Mouse (Mus musculus): ENCODE data around the gene Tsen15. TPM values are rescaled to one million over a fixed set of nuclear protein-coding genes. Genes with fewer than 3 reads are reported as not detected.
A peak's percentile ranks its signal among the peaks of the same experiment; 100 is the strongest.

Tsen15 gene
- polyA plus RNA-seq (2012): 3.1 and 3.9 TPM in 2 replicates

DNA sequence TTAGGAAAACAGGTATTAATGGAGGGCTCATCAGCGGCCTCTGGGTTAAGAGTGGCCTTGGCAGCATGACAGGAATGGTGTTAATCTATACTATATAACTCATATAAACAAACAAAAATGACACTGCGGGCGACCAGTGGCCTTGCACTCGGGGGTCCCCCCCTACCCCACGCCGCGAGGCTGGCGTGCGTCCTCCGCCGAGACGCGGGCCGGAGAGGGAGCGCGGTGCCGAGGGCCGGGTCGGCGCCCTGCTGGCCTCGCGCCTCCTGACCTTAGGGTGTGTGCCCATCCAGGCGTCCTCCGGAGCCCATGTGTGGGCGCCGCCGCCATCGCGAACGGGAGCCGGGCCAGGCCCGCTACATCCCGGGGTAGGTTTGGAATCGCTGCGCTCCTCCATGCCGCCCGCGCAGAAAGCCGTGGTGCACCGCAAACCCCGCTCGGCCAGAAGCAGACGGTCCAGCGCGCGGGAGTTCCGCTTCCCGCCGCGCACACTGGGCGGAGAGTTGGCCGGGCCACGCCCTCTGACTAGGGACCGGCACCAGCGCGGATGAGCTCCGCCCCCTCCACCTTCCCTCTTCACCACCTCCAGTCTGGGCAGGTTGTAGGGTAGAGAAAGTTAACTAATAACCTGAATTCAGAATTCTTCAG is at the start of gene Tsen15:
Gene Tsen15, minus strand, starts transcription at position 501 of the 648 bp plus-strand sequence.
- H3K9me3 ChIP-seq (ENCODE audit: control insufficient read depth, low read length): no peaks in the 10 kb centered on the region
- H3K27me3 ChIP-seq (ENCODE audit: control insufficient read depth): peaks cover 3% of the 10 kb centered on the region; the same call in 1 of the 2 replicates
- TF ChIP-seq GATA1 (IDR thresholded peaks at IDR 0.05; ENCODE audit: low read length) (no peak), TAL1 (IDR thresholded peaks at IDR 0.05; ENCODE audit: low read length) (no peak)
- H3K4me1 ChIP-seq (ENCODE audit: control insufficient read depth): peaks cover 19% of the 10 kb centered on the region
- H3K4me3 ChIP-seq (replicated peaks): peak within 1 kb of the TSS; percentile 86
- H3K36me3 ChIP-seq (ENCODE audit: control insufficient read depth): peaks cover 25% of the 10 kb centered on the region

DNA sequence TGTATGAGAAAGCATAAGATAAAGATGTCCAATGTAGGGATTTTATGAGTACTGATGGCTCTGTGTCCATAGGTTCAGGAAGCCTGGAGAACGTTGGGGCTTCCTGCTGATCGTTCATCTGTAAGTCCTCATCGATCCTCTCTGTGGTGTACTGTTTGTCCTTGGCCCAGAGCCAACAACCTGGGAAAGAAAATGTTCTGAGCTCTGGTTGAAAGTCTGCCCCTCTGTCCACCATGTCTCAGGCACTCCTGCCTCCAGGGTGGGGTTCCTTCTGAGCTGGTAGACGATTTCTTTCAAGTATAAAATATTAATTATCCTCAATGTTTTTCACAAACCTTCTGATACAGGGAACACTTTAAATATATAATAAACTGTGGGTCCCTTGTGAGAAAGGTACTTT is 47.7 kb upstream of the Tsen15 start:
- no peak overlapping the region for H3K4me3 ChIP-seq (replicated peaks)

DNA sequence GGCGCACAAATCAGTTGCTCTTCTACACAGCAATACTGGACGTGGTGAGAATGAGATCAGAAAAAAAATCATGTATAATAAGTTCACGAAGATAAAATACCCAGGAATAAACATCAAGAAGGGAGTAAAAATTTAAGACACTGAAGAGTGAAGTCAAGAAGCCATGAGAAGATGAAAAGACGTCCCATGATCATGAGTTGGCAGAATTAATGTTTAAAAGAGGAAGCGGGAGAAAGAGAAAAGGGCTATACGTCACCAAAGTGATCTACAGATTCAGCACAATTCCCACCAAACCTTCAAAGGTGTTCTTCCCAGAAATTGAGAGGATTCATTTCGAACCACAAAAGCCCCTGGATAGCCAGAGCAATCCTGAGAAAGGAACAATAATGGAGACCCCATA is 43.3 kb upstream of the Tsen15 start:
- Histone ChIP-seq H3K36me3 (ENCODE audit: control insufficient read depth) (no peaks in the 10 kb centered on the region), H3K4me1 (ENCODE audit: control insufficient read depth) (no peaks in the 10 kb centered on the region), H3K9me3 (ENCODE audit: control insufficient read depth, low read length) (no peaks in the 10 kb centered on the region), H3K4me3 (replicated peaks) (no peak overlapping the region), H3K27me3 (ENCODE audit: control insufficient read depth) (no peaks in the 10 kb centered on the region)
- TF ChIP-seq TAL1 (IDR thresholded peaks at IDR 0.05; ENCODE audit: low read length): no peak
- TF ChIP-seq GATA1 (IDR thresholded peaks at IDR 0.05; ENCODE audit: low read length): no peak

More for the DNA sequence above, 47.7 kb upstream of the Tsen15 start:
- Histone ChIP-seq H3K9me3 (ENCODE audit: control insufficient read depth, low read length) (no peaks in the 10 kb centered on the region), H3K27me3 (ENCODE audit: control insufficient read depth) (no peaks in the 10 kb centered on the region), H3K4me1 (ENCODE audit: control insufficient read depth) (no peaks in the 10 kb centered on the region), H3K36me3 (ENCODE audit: control insufficient read depth) (no peaks in the 10 kb centered on the region)
- TF ChIP-seq TAL1 (IDR thresholded peaks at IDR 0.05; ENCODE audit: low read length) (no peak), GATA1 (IDR thresholded peaks at IDR 0.05; ENCODE audit: low read length) (no peak)

DNA sequence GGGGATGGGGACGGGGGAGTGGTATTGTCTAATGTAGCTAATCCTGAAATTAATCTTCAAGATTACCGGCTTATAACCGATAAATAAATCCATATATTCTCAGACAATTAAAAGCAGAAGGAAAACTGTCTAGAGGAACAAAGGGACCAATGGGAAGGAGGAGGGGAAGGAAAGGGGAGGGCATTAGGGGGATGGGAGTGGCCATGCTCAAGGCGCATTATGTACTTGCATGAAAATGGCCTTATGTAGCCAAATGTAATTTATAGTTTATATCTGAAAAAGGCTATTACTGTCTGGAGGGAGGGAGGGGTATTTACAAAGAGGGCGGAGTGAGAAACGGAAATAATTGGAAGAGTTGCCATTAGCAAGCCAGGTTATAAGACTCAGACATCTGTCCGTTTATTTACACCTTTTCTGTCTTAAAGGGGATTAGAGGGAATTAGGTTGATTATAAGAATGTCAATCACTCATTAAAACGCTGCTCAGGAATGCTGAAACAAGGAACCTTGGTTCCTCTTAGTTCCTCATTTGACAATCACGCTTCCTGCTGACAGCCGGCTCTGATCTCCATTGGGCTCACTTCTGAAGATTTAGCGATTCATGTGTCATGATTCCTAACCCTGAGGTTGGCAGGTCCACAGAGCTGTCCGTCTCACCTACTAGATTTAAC is 41.6 kb upstream of the Tsen15 start:
- H3K27me3 ChIP-seq (ENCODE audit: control insufficient read depth): no peaks in the 10 kb centered on the region
- TF ChIP-seq TAL1 (IDR thresholded peaks at IDR 0.05; ENCODE audit: low read length): no peak
- TF ChIP-seq GATA1 (IDR thresholded peaks at IDR 0.05; ENCODE audit: low read length): no peak
- no peaks in the 10 kb centered on the region for H3K9me3 ChIP-seq (ENCODE audit: control insufficient read depth, low read length)
- H3K4me1 ChIP-seq (ENCODE audit: control insufficient read depth): no peaks in the 10 kb centered on the region
- H3K4me3 ChIP-seq (replicated peaks): no peak overlapping the region
- H3K36me3 ChIP-seq (ENCODE audit: control insufficient read depth): no peaks in the 10 kb centered on the region

DNA sequence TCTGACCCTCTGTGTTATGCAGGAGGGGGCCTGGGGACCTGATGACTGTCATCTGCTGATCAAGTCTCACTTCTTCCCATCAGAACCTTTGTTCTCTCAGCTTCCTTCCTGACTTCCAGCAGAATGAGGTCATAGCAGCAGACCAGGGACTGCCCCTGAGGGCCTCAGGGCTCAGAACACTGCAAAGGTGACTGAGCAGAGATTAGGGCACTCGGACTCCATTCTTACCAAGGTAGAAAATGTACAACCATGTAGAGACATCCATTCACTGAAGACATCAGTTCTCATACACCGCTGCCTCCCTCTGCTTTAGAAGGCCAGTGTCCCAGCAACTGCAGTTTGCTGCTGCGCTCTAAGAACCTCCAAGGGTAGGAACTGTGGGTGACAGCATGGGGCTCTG is 36.6 kb upstream of the Tsen15 start:
- H3K36me3 ChIP-seq (ENCODE audit: control insufficient read depth): no peaks in the 10 kb centered on the region
- TF ChIP-seq TAL1 (IDR thresholded peaks at IDR 0.05; ENCODE audit: low read length) (no peak), GATA1 (IDR thresholded peaks at IDR 0.05; ENCODE audit: low read length) (no peak)
- H3K4me3 ChIP-seq (replicated peaks): no peak overlapping the region
- no peaks in the 10 kb centered on the region for H3K4me1 ChIP-seq (ENCODE audit: control insufficient read depth)
- no peaks in the 10 kb centered on the region for H3K27me3 ChIP-seq (ENCODE audit: control insufficient read depth)
- no peaks in the 10 kb centered on the region for H3K9me3 ChIP-seq (ENCODE audit: control insufficient read depth, low read length)

DNA sequence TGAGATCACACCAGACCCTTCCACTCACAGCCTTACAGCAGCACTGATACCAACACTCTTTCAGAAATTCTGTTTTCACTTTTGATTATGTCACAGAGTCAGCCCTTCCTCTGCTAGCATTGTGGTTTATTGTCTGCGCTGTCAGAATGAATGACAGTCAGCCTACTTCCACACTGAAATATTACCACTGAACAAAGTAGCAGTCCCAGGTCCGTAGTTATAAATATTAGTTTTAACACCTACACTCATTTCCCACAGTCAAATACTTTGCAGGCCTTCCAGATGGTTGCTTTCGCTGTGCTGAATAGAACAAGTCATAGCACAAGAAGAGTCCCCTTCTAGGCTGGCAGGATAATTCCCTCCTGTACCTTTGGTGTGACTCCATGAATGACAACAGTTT is 35.8 kb upstream of the Tsen15 start:
- Histone ChIP-seq H3K9me3 (ENCODE audit: control insufficient read depth, low read length) (no peaks in the 10 kb centered on the region), H3K36me3 (ENCODE audit: control insufficient read depth) (no peaks in the 10 kb centered on the region), H3K27me3 (ENCODE audit: control insufficient read depth) (no peaks in the 10 kb centered on the region), H3K4me3 (replicated peaks) (no peak overlapping the region), H3K4me1 (ENCODE audit: control insufficient read depth) (no peaks in the 10 kb centered on the region)
- no peak for TF ChIP-seq TAL1 (IDR thresholded peaks at IDR 0.05; ENCODE audit: low read length)
- TF ChIP-seq GATA1 (IDR thresholded peaks at IDR 0.05; ENCODE audit: low read length): no peak

DNA sequence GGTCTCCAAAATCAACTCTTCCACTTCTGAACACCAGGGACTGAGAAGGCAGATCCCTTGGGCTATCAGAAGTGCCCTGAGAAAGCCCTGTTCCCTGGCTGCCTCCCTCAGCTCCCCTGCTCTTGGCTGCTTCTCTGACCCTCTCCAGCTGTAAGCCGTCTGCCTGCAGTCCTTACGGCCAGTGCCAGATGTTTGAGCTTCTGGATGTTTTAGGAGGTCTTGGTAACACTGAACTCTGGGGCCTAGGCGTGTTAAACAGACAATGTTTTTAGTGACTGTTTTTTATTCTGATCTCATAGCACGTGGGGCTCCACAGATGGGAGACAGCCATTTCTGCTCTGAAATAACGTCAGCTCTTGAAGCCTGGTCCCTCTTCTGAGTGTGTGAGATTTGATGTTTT is 31.1 kb upstream of the Tsen15 start:
- Histone ChIP-seq H3K36me3 (ENCODE audit: control insufficient read depth) (no peaks in the 10 kb centered on the region), H3K9me3 (ENCODE audit: control insufficient read depth, low read length) (no peaks in the 10 kb centered on the region), H3K4me3 (replicated peaks) (no peak overlapping the region), H3K27me3 (ENCODE audit: control insufficient read depth) (no peaks in the 10 kb centered on the region), H3K4me1 (ENCODE audit: control insufficient read depth) (no peaks in the 10 kb centered on the region)
- no peak for TF ChIP-seq GATA1 (IDR thresholded peaks at IDR 0.05; ENCODE audit: low read length)
- no peak for TF ChIP-seq TAL1 (IDR thresholded peaks at IDR 0.05; ENCODE audit: low read length)

DNA sequence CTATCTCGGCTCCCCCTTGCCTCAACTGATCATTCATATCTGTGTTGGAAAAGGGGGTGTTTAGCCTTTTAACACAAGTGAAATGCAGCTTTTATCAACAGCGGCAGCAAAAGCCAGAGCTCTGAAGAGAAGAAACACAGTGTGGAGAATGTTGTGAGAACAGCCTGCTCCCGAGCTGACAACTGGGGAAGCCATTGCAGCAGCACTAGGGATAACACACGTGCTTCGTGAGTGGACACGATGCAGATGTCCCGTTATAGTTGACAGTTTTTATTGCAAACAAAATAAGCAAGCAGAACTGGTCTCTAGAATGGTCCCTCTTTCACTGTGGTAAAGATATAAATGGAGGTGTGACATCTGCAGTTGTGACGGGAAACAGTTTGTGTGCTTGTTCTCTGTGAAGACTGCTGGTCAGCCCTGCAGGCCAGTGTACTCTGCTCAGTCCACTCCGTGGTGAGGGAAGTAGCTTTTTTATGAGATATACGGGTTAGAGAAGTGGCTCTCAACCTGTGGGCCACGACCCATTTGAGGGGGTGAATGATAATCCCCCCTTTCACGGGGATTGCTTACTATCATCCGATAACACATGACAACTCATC is 29.9 kb upstream of the Tsen15 start:
- Histone ChIP-seq H3K9me3 (ENCODE audit: control insufficient read depth, low read length) (peaks cover 3% of the 10 kb centered on the region; the same call in 1 of the 2 replicates), H3K27me3 (ENCODE audit: control insufficient read depth) (no peaks in the 10 kb centered on the region), H3K36me3 (ENCODE audit: control insufficient read depth) (no peaks in the 10 kb centered on the region), H3K4me3 (replicated peaks) (no peak overlapping the region), H3K4me1 (ENCODE audit: control insufficient read depth) (no peaks in the 10 kb centered on the region)
- TF ChIP-seq TAL1 (IDR thresholded peaks at IDR 0.05; ENCODE audit: low read length): no peak
- no peak for TF ChIP-seq GATA1 (IDR thresholded peaks at IDR 0.05; ENCODE audit: low read length)

DNA sequence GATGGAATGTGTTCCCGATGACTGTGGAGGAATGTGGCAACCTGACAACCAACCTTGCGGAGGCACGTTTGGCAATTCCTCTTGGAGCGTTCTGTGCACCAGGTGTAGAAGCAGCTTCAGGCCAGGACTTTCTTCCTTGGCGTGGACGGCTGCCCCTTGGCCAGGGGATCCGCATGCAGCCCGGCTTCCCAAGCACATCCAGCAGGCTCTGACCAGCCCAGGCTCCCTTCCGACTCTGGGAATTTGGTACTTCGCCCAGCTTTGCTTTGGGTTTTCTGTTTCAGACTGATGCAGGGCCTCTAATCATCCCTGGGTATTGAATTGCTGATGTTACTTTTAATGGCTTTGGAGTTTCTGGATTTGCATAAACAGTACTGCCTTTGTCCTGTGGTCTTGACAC is 28.0 kb upstream of the Tsen15 start:
- H3K27me3 ChIP-seq (ENCODE audit: control insufficient read depth): no peaks in the 10 kb centered on the region
- no peaks in the 10 kb centered on the region for H3K4me1 ChIP-seq (ENCODE audit: control insufficient read depth)
- peaks cover 3% of the 10 kb centered on the region; the same call in 1 of the 2 replicates for H3K9me3 ChIP-seq (ENCODE audit: control insufficient read depth, low read length)
- no peaks in the 10 kb centered on the region for H3K36me3 ChIP-seq (ENCODE audit: control insufficient read depth)
- H3K4me3 ChIP-seq (replicated peaks): no peak overlapping the region
- TF ChIP-seq GATA1 (IDR thresholded peaks at IDR 0.05; ENCODE audit: low read length) (no peak), TAL1 (IDR thresholded peaks at IDR 0.05; ENCODE audit: low read length) (no peak)

Data from erythroblast, embryonic 14.5 days (primary cell).